Mouse (Mus musculus) CD8-positive naive resting alpha-beta T cell, adult 2 months (primary cell): Measurements from ENCODE around the gene Exosc1.
"Not testable (repeated sequence)": the region's sequence is repeated elsewhere in the genome, so short reads cannot be mapped to it uniquely, and the experiment has no call there.

ENCODE experiments used
- DNase-seq, 2 experiments: peaks; one replicate each; pipeline ENCODE4 v3.0.0; 2022; ENCODE audit warnings: low read depth in 2 of 2, low spot score in 2 of 2

The Exosc1 gene

DNA sequence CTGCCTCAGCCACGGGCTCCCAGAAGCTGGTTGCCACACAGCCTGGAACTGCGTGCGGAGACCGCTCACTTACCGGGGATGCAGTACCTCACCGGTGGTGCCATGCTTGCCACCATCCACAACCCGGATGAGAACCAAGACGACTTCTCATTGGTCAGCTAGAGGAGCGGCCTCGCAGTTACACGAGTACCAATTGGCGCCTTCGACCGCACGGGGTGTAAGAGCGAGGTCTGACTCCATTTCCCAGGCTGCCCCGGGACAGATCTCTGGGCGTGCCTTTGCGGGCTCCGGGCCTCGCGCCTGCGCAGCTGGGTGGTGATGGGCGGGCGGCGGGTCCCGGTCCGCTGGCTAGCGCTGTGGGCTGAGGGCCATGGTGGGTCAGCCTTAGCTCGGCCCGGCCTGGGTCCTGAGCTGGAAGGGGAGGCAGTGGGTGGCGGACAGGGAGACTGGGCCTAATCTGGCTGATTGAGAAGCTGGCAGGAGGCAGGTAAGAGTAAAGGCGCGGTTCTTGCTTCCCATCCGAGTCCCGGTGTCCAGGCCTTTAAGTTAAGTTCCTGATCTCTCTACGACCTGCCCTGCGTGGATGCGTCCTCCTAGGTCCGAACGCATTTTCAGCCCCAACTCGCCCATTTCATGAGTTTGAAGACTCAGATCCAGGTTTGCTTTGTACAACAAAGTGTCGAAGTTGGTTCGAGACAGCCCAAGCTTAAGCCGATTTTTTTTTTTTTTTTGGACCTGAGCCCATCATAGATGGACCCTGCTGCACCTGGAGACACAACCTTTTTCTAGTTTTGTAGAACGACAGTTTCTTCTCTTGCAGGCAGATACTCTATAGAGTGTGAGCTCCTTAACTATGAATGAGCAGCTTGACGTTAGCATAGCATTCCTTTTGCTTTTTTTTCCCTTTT is at the start of gene Exosc1, which contains the start of gene Zdhhc16:
Gene Exosc1 (minus strand): TSS at position 245 of the 908 bp plus-strand sequence.
Gene Zdhhc16 (plus strand): TSS at position 302 of the 908 bp plus-strand sequence.
- DNase-seq, result peak; percentile 97

DNA sequence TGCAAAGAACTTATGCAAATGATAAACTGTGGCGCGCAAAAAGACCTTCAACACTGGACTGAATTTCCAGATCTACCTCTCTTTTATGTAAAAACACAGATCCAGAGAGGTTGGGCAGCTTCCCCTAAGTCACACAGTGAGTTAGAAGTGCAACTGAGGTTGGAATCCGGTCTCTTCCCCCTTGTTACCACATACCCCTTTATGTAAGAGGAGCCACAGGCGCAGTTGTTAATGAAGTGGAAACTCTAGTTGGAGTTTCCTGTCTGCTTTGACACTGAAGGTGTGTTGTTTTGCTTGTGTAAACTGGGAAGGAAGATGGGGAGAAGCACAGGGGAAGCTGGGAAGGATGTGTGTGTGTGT is 49.5 kb upstream of the Exosc1 start:
- peak in 1 of 2 experiments; percentile 21 for DNase-seq

GRCm38 (mm10) chr19:41981931-41982790 is 48.9 kb upstream of the Exosc1 start:
- DNase-seq, result peak; percentile 34 to 39

- no peak for DNase-seq
These were observed 48.3 kb upstream of the Exosc1 start, which contains the start of gene Ubtd1 for GRCm38 (mm10) chr19:41981595-41981927. TSS of gene Ubtd1 (plus strand) at chr19:41981763.

GRCm38 (mm10) chr19:41980819-41981594 is 47.8 kb upstream of the Exosc1 start, which contains the start of gene Mms19:
TSS of gene Mms19 (minus strand) at chr19:41981157.
- peak; percentile 98 for DNase-seq

DNA sequence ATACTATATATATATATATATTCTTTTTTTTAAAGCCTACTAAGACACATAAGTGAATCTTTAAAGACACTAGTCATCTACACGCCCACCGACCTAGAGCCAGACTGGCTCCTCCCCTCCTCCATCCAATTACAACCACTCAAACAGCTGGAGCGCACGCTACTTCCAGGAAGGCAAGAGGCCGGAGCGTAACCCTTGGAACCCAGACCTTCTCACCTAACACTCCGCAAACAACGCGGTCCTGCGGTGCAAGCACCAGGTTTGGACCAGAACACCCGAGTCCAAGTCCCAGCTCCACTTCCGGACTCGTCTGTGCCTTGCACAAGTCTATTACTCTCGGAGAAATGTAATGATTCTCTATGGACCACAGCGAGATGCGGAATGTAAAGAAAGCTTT is 47.2 kb upstream of the Exosc1 start:
- peak in 1 of 2 experiments; percentile 15 for DNase-seq

GRCm38 (mm10) chr19:41973891-41974794 is 40.9 kb upstream of the Exosc1 start:
- DNase-seq, result no peak

DNA sequence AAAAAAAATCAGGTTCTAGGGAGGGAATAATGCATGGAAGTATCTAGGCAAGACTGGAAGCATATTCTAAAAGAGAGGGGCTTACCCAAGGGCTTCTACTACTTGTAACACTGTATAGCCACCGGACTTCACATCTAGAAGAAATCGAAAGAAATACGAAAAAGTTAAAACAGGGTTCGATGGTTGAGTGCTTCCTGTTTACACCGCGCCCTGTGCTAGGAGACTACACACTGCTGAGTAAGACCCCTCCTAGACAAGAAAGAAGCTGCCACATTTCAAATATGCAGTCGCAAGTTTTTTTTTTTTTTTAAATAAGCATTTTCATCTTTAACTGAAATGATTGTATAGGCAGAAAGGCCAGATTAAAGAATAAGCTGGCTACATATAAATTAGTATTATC is 36.4 kb upstream of the Exosc1 start:
- DNase-seq, result peak in 1 of 2 experiments; percentile 5

- DNase-seq, result no peak
These were observed 20.4 kb upstream of the Exosc1 start for GRCm38 (mm10) chr19:41953574-41953973.

GRCm38 (mm10) chr19:41952287-41952686 is 19.1 kb upstream of the Exosc1 start:
- DNase-seq, result no peak

DNA sequence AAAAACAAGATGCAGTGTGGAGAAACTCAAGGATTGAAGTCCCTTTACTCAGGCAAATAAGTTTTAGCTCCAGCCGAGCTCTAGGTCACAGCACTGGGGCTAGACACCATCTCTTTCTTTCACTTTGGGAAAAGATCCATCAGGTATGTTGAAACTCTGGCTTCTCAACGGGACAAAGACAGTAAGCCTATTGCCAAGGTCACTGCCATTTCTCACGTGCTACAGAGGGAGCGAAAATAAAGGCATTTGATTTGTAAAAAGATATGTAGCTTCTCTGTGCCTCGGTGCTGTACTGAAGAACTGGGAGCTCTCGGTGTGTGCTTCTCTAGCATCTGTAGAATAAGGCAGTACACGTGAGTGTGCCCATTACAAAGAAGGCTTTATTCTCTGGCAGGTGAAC is 10.6 kb upstream of the Exosc1 start:
- no peak for DNase-seq

- DNase-seq, result no peak
These were observed 5.3 kb upstream of the Exosc1 start for GRCm38 (mm10) chr19:41938539-41938938.

- no peak for DNase-seq
These were observed 2.7 kb upstream of the Exosc1 start for GRCm38 (mm10) chr19:41935921-41936320.

GRCm38 (mm10) chr19:41934124-41934523 is 901 bp upstream of the Exosc1 start:
- no peak for DNase-seq

GRCm38 (mm10) chr19:41932686-41933085 is 537 bp downstream of the Exosc1 start:
- peak; percentile 40 to 54 for DNase-seq

- no peak for DNase-seq
These were observed 12.7 kb downstream of the Exosc1 start for GRCm38 (mm10) chr19:41920412-41921067.

DNA sequence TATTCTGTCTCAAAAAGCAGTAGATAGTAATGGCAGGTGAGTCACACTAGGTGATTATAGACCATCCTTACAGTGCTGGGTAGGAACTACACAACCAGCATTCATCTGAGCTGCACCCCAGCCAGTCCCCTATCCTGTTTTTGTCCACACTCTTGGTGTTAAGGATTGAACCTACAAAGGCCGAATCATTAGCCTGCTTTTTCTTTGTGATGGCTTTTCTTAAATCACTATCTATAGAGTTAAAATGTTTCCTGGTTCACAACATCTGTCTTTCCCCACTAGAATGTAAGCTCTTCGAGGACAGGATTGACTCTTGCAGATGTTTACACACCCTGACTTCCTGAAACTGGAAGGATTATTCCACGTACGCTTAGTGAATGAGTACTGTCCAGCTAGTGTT is 13.8 kb downstream of the Exosc1 start:
- no peak for DNase-seq

DNA sequence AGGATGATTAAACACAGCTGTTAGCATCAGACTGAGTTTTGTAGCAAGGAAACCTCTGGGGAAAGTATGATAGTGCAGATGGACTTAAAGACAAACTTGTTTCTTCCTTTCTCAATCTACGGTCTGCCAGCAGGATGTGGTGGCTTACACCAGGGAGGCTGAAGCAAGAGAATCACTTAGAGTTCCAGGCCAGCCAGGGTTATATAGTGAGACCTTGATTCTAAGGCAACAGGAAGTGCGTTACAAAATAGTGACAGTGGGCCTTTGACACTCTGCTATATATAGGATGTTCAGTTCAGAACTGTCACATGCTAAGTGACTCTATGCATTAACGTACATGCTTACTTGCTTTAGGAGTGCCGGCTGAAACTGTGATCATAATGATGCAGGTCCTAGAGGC is 16.4 kb downstream of the Exosc1 start:
- DNase-seq, result no peak

GRCm38 (mm10) chr19:41915294-41915693 is 17.9 kb downstream of the Exosc1 start:
- no peak for DNase-seq

GRCm38 (mm10) chr19:41914592-41914882 is 18.7 kb downstream of the Exosc1 start:
- DNase-seq, result not testable (repeated sequence)
